ENCODE assay signal across 10 mouse cellular contexts in the genomic region with DNA sequence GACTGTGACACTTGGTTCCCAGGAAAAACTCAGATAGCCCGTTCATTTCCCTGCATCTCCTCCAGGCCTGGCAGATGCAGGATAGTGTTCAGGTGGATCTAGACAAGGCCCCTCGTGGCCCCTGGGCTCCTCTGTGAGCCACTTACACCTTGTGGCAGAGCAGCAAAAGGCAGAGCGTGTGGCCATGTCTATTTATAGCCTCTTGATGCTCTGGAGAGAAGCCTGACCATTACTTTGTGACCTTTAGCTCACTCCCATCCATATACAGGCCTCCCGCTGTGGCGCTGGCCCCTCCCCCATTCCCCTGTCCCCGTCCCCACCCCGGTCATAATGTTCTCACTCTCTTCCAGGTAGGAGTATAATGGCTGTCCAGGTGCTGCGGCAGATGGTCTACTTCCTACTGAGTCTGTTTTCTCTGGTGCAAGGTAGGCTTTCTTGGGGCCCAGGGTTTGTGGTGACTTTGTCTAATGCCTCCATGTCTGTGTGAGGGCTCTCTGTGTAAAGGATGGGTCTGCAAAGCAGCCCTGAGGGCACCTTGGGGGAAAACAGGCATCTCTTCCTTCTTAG. TPM values are rescaled to one million over a fixed set of nuclear protein-coding genes. Genes with fewer than 3 reads are reported as not detected.
DNase-seq lines count a peak whose midpoint lies in the region; ATAC-seq and TF ChIP-seq lines count a peak whose summit lies in the region.
"Had no signal": no experiment of that assay in that cellular context is flagged by ENCODE, and none has a peak within 500 bp of the region (broad histone marks: within the 10 kb centered on the region; RNA-seq: fewer than 3 reads in every experiment).

No protein-coding gene starts in this region.

- peaks cover 14% of the 10 kb centered on the region for H3K4me1 ChIP-seq in heart, embryonic 11.5 days (ENCODE audit: control insufficient read depth, insufficient read depth, low read length)
- H3K4me1 ChIP-seq in neural tube, embryonic 11.5 days (ENCODE audit: control insufficient read depth, insufficient read depth, low read length), result peaks cover 38% of the 10 kb centered on the region
- H3K4me1 ChIP-seq in hindbrain, postnatal 0 days (ENCODE audit: insufficient read depth, low read length), result peaks cover 42% of the 10 kb centered on the region
- peaks cover 18% of the 10 kb centered on the region for H3K4me1 ChIP-seq in stomach, embryonic 16.5 days (ENCODE audit: control insufficient read depth, insufficient read depth, low read length)

- TF ChIP-seq CTCF in hindbrain, postnatal 0 days (IDR thresholded peaks at IDR 0.05; ENCODE audit: low read depth), result no peak

- H3K9me3 ChIP-seq in heart, embryonic 11.5 days (replicated peaks; ENCODE audit: control insufficient read depth, low read length), result no peaks in the 10 kb centered on the region
- no peaks in the 10 kb centered on the region for H3K9me3 ChIP-seq in neural tube, embryonic 11.5 days (ENCODE audit: control insufficient read depth, low read length)
- H3K9me3 ChIP-seq in hindbrain, postnatal 0 days (ENCODE audit: low read length), result no peaks in the 10 kb centered on the region
- no peaks in the 10 kb centered on the region for H3K9me3 ChIP-seq in stomach, embryonic 16.5 days (replicated peaks; ENCODE audit: control insufficient read depth, low read length)

- peak overlapping the region; percentile 36 for H3K4me2 ChIP-seq in heart, embryonic 11.5 days
- no peak overlapping the region for H3K4me2 ChIP-seq in neural tube, embryonic 11.5 days (ENCODE audit: low read depth)
- H3K4me2 ChIP-seq in hindbrain, postnatal 0 days (ENCODE audit: low read depth, low read length), result no peak overlapping the region
- no peak overlapping the region for H3K4me2 ChIP-seq in stomach, embryonic 16.5 days (ENCODE audit: low read depth, low read length)

- no peak overlapping the region for H3K4me3 ChIP-seq in heart, embryonic 11.5 days (ENCODE audit: low read depth, low read length)
- H3K4me3 ChIP-seq in neural tube, embryonic 11.5 days (ENCODE audit: low read depth, low read length), result no peak overlapping the region
- no peak overlapping the region for H3K4me3 ChIP-seq in hindbrain, postnatal 0 days (ENCODE audit: low read length)
- no peak overlapping the region for H3K4me3 ChIP-seq in stomach, embryonic 16.5 days (replicated peaks; ENCODE audit: low read length)

- 0 out of 2 replicates have a peak overlapping the region, but pooled peaks have one; percentile 32 for H3K27ac ChIP-seq in heart, embryonic 11.5 days (ENCODE audit: low read depth, low read length)
- H3K27ac ChIP-seq in neural tube, embryonic 11.5 days (ENCODE audit: low read depth, low read length), result no peak overlapping the region
- H3K27ac ChIP-seq in hindbrain, postnatal 0 days, result peak overlapping the region; percentile 21; the same call in 1 of the 2 replicates
- H3K27ac ChIP-seq in stomach, embryonic 16.5 days (ENCODE audit: low read length), result no peak overlapping the region

- H3K9ac ChIP-seq in heart, embryonic 11.5 days (ENCODE audit: low read depth, low read length), result no peak overlapping the region
- no peak overlapping the region for H3K9ac ChIP-seq in neural tube, embryonic 11.5 days (ENCODE audit: low read length)
- no peak overlapping the region for H3K9ac ChIP-seq in hindbrain, postnatal 0 days (replicated peaks; ENCODE audit: low read length)
- H3K9ac ChIP-seq in stomach, embryonic 16.5 days (ENCODE audit: low read length), result 0 out of 2 replicates have a peak overlapping the region, but pooled peaks have one; percentile 23

- DNase-seq in heart, adult 11 months, result no peak
- no peak for DNase-seq in neural tube, embryonic 11.5 days (ENCODE audit: low spot score)
- DNase-seq in neural tube, embryonic 10.5 days (ENCODE audit: extremely low spot score, low spot score), result no peak
- no peak for DNase-seq in hindbrain, postnatal 0 days (ENCODE audit: low spot score)
- no peak for DNase-seq in layer of hippocampus, adult 8-10 months (ENCODE audit: low spot score in 2 of 2)
- DNase-seq in spleen, postnatal 4 days (ENCODE audit: low spot score in 2 of 2), result no peak

- H3K27me3 ChIP-seq in heart, embryonic 11.5 days (ENCODE audit: control insufficient read depth, insufficient read depth, low read length), result no peaks in the 10 kb centered on the region
- no peaks in the 10 kb centered on the region for H3K27me3 ChIP-seq in neural tube, embryonic 11.5 days (ENCODE audit: control insufficient read depth, insufficient read depth, low read length)
- no peaks in the 10 kb centered on the region for H3K27me3 ChIP-seq in hindbrain, postnatal 0 days (ENCODE audit: insufficient read depth, low read length)
- no peaks in the 10 kb centered on the region for H3K27me3 ChIP-seq in stomach, embryonic 16.5 days (ENCODE audit: control insufficient read depth, insufficient read depth, low read length)

- ATAC-seq in heart, embryonic 11.5 days (replicated peaks; ENCODE audit: insufficient number of reproducible peaks, low FRiP score, low TSS enrichment), result peak; percentile 24
- ATAC-seq in neural tube, embryonic 11.5 days (ENCODE audit: insufficient read depth, low FRiP score, low TSS enrichment), result peak; percentile 3; the same call in 1 of the 2 replicates
- peak; percentile 10; the same call in 1 of the 2 replicates for ATAC-seq in hindbrain, postnatal 0 days
- ATAC-seq in stomach, embryonic 16.5 days (ENCODE audit: insufficient read depth, low FRiP score), result peak; percentile 11; the same call in 1 of the 2 replicates

- no peaks in the 10 kb centered on the region for H3K36me3 ChIP-seq in heart, embryonic 11.5 days (ENCODE audit: control insufficient read depth, insufficient read depth, low read length)
- peaks cover 12% of the 10 kb centered on the region; the same call in 1 of the 2 replicates for H3K36me3 ChIP-seq in neural tube, embryonic 11.5 days (ENCODE audit: control insufficient read depth, insufficient read depth, low read length)
- H3K36me3 ChIP-seq in hindbrain, postnatal 0 days (ENCODE audit: insufficient read depth, low read length), result peaks cover 39% of the 10 kb centered on the region
- H3K36me3 ChIP-seq in stomach, embryonic 16.5 days (ENCODE audit: control insufficient read depth, insufficient read depth, low read length), result no peaks in the 10 kb centered on the region

- 30% methylated on average over 8 of the region's 8 CpGs for WGBS in heart, embryonic 11.5 days (ENCODE audit: insufficient replicate concordance)
- 49% methylated on average over 8 of the region's 8 CpGs for WGBS in neural tube, embryonic 11.5 days
- WGBS in hindbrain, postnatal 0 days, result 57% methylated on average over 8 of the region's 8 CpGs
- 42% methylated on average over 8 of the region's 8 CpGs for WGBS in stomach, embryonic 16.5 days

RNA-seq across cellular contexts. Expression of a gene that starts 15.3 kb away (rescaled TPM):
- 2.0 and 4.5 TPM in 2 replicates for polyA plus RNA-seq in heart, embryonic 11.5 days (2014; fragmentation: Nextera tagmentation; extraction: Ambion mirVana)
- 3.5 and 4.1 TPM in 2 replicates for polyA plus RNA-seq in neural tube, embryonic 11.5 days (2014; fragmentation: Nextera tagmentation; extraction: Ambion mirVana)
- total RNA-seq in hindbrain, postnatal 0 days (2014; rRNA removed), result 1.3 TPM in 2 replicates
- 0.52 and 0.54 TPM in 2 replicates for polyA plus RNA-seq in hindbrain, postnatal 0 days (2015; fragmentation: Nextera tagmentation; extraction: Ambion mirVana)
- polyA plus RNA-seq in stomach, embryonic 16.5 days (2015; fragmentation: Nextera tagmentation; extraction: Ambion mirVana), result 3.2 and 3.7 TPM in 2 replicates
- under 1 TPM in 3 of 4 experiments, not detected in 1; 0.20 to 0.47 (median 0.27) TPM for total RNA-seq in layer of hippocampus, adult 8-10 months (2022)

RNA-seq across cellular contexts. Expression of a gene that starts 27.6 kb away (rescaled TPM):
- polyA plus RNA-seq in heart, embryonic 11.5 days (2014; fragmentation: Nextera tagmentation; extraction: Ambion mirVana), result 6.4 and 7.5 TPM in 2 replicates
- polyA plus RNA-seq in neural tube, embryonic 11.5 days (2014; fragmentation: Nextera tagmentation; extraction: Ambion mirVana), result 133 and 140 TPM in 2 replicates
- total RNA-seq in hindbrain, postnatal 0 days (2014; rRNA removed), result 236 and 284 TPM in 2 replicates
- polyA plus RNA-seq in hindbrain, postnatal 0 days (2015; fragmentation: Nextera tagmentation; extraction: Ambion mirVana), result 105 TPM in 2 replicates
- 51.1 and 65.2 TPM in 2 replicates for polyA plus RNA-seq in stomach, embryonic 16.5 days (2015; fragmentation: Nextera tagmentation; extraction: Ambion mirVana)
- total RNA-seq in layer of hippocampus, adult 8-10 months (2022), result 10 to 100 TPM; 81.5 to 97.4 (median 90.2) TPM

RNA-seq across cellular contexts. Expression of a gene that starts 52.7 kb away (rescaled TPM):
- polyA plus RNA-seq in heart, embryonic 11.5 days (2014; fragmentation: Nextera tagmentation; extraction: Ambion mirVana), result not detected in 2 replicates
- not detected in 2 replicates for polyA plus RNA-seq in neural tube, embryonic 11.5 days (2014; fragmentation: Nextera tagmentation; extraction: Ambion mirVana)
- 2.9 and 3.6 TPM in 2 replicates for total RNA-seq in hindbrain, postnatal 0 days (2014; rRNA removed)
- 3.0 and 3.3 TPM in 2 replicates for polyA plus RNA-seq in hindbrain, postnatal 0 days (2015; fragmentation: Nextera tagmentation; extraction: Ambion mirVana)
- polyA plus RNA-seq in stomach, embryonic 16.5 days (2015; fragmentation: Nextera tagmentation; extraction: Ambion mirVana), result 0.14 TPM in 1 of 2 replicates, not detected in the other
- total RNA-seq in layer of hippocampus, adult 8-10 months (2022), result 1 to 10 TPM; 1.7 to 3.6 (median 1.8) TPM
- total RNA-seq: adrenal gland, postnatal 25 days; gastrocnemius, adult 18-20 months had no signal

Comparison
In these comparisons a context has a peak if more than half of its experiments do, and no peak if none do; other contexts are left out.
1. H3K27ac ChIP-seq: peak in heart, embryonic 11.5 days (single experiment) and hindbrain, postnatal 0 days (single experiment); none in neural tube, embryonic 11.5 days (single experiment) and stomach, embryonic 16.5 days (single experiment).
2. Peak in every context shown above with its lines, with median percentiles within 50 percentile points of each other: ATAC-seq.